Mouse (Mus musculus): ENCODE results near the gene Gm4187. TPM values are rescaled to one million over a fixed set of nuclear protein-coding genes. Genes with fewer than 3 reads are reported as not detected.

The Gm4187 gene
- polyA plus RNA-seq (2012; rRNA removed): not detected in 2 replicates

GRCm38 (mm10) chr7:22329617-22330016 is at the start of gene Gm4187:
Gene Gm4187, minus strand, starts transcription at chr7:22329717.

GRCm38 (mm10) chr7:22370939-22371338 is 41.4 kb upstream of the Gm4187 start, which contains the start of gene Gm8660:
Gene Gm8660, minus strand, starts transcription at chr7:22371039.

Other genes starting within 250 kb of the Gm4187 start
- gene Gm16451, start 211.5 kb downstream of the Gm4187 start, polyA plus RNA-seq (2012; rRNA removed): not detected in 2 replicates
- not detected in 2 replicates for gene Gm10666, start 195.0 kb downstream of the Gm4187 start, polyA plus RNA-seq (2012; rRNA removed)
- not detected in 2 replicates for gene Vmn1r142, start 165.7 kb downstream of the Gm4187 start, polyA plus RNA-seq (2012; rRNA removed)
- gene Vmn1r143, start 140.3 kb downstream of the Gm4187 start, polyA plus RNA-seq (2012; rRNA removed): not detected in 2 replicates
- gene Gm8653, start 128.5 kb downstream of the Gm4187 start, polyA plus RNA-seq (2012; rRNA removed): not detected in 2 replicates
- not detected in 2 replicates for gene Gm8453, start 100.2 kb downstream of the Gm4187 start, polyA plus RNA-seq (2012; rRNA removed)
- gene Gm8660, start 41.3 kb upstream of the Gm4187 start, polyA plus RNA-seq (2012; rRNA removed): not detected in 2 replicates
- not detected in 2 replicates for gene Vmn1r148, start 83.9 kb upstream of the Gm4187 start, polyA plus RNA-seq (2012; rRNA removed)
- not detected in 2 replicates for gene Vmn1r149, start 108.5 kb upstream of the Gm4187 start, polyA plus RNA-seq (2012; rRNA removed)
- gene Gm10665, start 134.4 kb upstream of the Gm4187 start, polyA plus RNA-seq (2012; rRNA removed): not detected in 2 replicates
- gene Vmn1r151, start 170.0 kb upstream of the Gm4187 start, polyA plus RNA-seq (2012; rRNA removed): not detected in 2 replicates
- not detected in 2 replicates for gene Vmn1r152, start 193.2 kb upstream of the Gm4187 start, polyA plus RNA-seq (2012; rRNA removed)
- not detected in 2 replicates for gene Gm8677, start 205.2 kb upstream of the Gm4187 start, polyA plus RNA-seq (2012; rRNA removed)
- gene Gm4201, start 235.6 kb upstream of the Gm4187 start, polyA plus RNA-seq (2012; rRNA removed): not detected in 2 replicates